Mouse (Mus musculus) liver, adult 2 months (tissue): Measurements from ENCODE around the gene Dpm3. TPM values are rescaled to one million over a fixed set of nuclear protein-coding genes. Genes with fewer than 3 reads are reported as not detected.

Source experiments
- DNase-seq: peaks from one replicate; pipeline ENCODE4 v3.0.0-alpha.2; 2011; ENCODE audit warnings: low read depth, low spot score; ENCODE audit errors: extremely low read depth
- H3K27ac ChIP-seq: fragments of 200-500 bp; replicated peaks from 2 replicates; pipeline ENCODE4 v1.5.1; 2012; ENCODE audit warnings: low read depth, mild to moderate bottlenecking, control low read depth, inconsistent platforms, low read length; ENCODE audit not compliant: insufficient read depth
- H3K27me3 ChIP-seq: fragments of 200-500 bp; 2 replicates; pipeline ENCODE4 v1.6.1; 2012; ENCODE audit warnings: mild to moderate bottlenecking, moderate library complexity, low read length, inconsistent platforms; ENCODE audit not compliant: control insufficient read depth, insufficient read depth
- H3K36me3 ChIP-seq: fragments of 200-500 bp; 2 replicates; pipeline ENCODE4 v1.6.1; 2012; ENCODE audit warnings: low read length, inconsistent platforms; ENCODE audit not compliant: control insufficient read depth, insufficient read depth
- H3K4me1 ChIP-seq: fragments of 200-500 bp; 2 replicates; pipeline ENCODE4 v1.6.1; 2011; ENCODE audit warnings: low read length; ENCODE audit not compliant: control insufficient read depth, insufficient read depth
- H3K4me3 ChIP-seq: fragments of 200-500 bp; 2 replicates; pipeline ENCODE4 v1.5.1; 2011; ENCODE audit warnings: low read depth, mild to moderate bottlenecking, control low read depth, low read length, moderate library complexity; ENCODE audit not compliant: insufficient read depth
- H3K79me2 ChIP-seq: fragments of 200-500 bp; 2 replicates; pipeline ENCODE4 v1.6.1; 2012; ENCODE audit warnings: inconsistent platforms, mild to moderate bottlenecking, low read length, moderate library complexity; ENCODE audit not compliant: control insufficient read depth, insufficient read depth
- H3K9ac ChIP-seq: fragments of 200-500 bp; 2 replicates; pipeline ENCODE4 v1.6.1; 2012; ENCODE audit warnings: low read depth, mild to moderate bottlenecking, control low read depth, inconsistent platforms, low read length
- CTCF ChIP-seq: fragments of 200-500 bp; IDR thresholded peaks from 2 replicates; pipeline ENCODE4 v1.5.1; 2011; ENCODE audit warnings: low read depth, low read length, control low read depth
- POLR2A ChIP-seq: fragments of 200-500 bp; IDR thresholded peaks from 2 replicates; pipeline ENCODE4 v1.6.1; 2011; ENCODE audit warnings: low read length, control low read depth; ENCODE audit not compliant: insufficient read depth; ENCODE audit errors: extremely low read depth
- WGBS: fragments of 180-500 bp; shearing (Covaris S2); methylation state at CpG from one replicate; pipeline ENCODE4 v1.1.7; 2018; 5-methylcytosine and 5-hydroxymethylcytosine counted together
- polyA plus RNA-seq: library from polyadenylated mRNA; depleted of rRNA; stranded (reverse); fragments of >200 nt; gene quantifications from 2 replicates; pipeline ENCODE4 v1.2.3, GENCODE M21; 2012
- total RNA-seq: library from RNA; depleted of rRNA; stranded (reverse); fragments of >200 nt; gene quantifications from 2 replicates; pipeline ENCODE4 v1.2.3, GENCODE M21; 2014

Gene Dpm3
- total and polyA plus RNA-seq, 2 experiments, result 102 to 245 TPM

- H3K4me1 ChIP-seq, result peaks cover 17% of the 10 kb centered on the region
- no peaks in the 10 kb centered on the region; the same call in 1 of the 2 replicates for H3K79me2 ChIP-seq
- H3K27ac ChIP-seq, result peak overlapping the region; percentile 78
- no peaks in the 10 kb centered on the region for H3K36me3 ChIP-seq
- 5% methylated on average over 14 of the region's 14 CpGs for whole genome bisulfite sequencing
- H3K27me3 ChIP-seq, result no peaks in the 10 kb centered on the region
- peak; percentile 23; the same call in 1 of the 2 replicates for TF ChIP-seq CTCF
- TF ChIP-seq POLR2A, result no peak
- H3K4me3 ChIP-seq, result peak overlapping the region; percentile 57
- peak overlapping the region; percentile 66 for H3K9ac ChIP-seq
- DNase-seq, result peak; percentile 66
Measured at GRCm38 (mm10) chr3:89299499-89299898, 40.3 kb downstream of the Dpm3 start.

- 6% methylated on average over 1 of the region's 1 CpGs for WGBS
- H3K36me3 ChIP-seq, result no peaks in the 10 kb centered on the region
- no peaks in the 10 kb centered on the region; the same call in 1 of the 2 replicates for H3K79me2 ChIP-seq
- H3K4me3 ChIP-seq, result peak overlapping the region; percentile 57; the same call in 1 of the 2 replicates
- peaks cover 21% of the 10 kb centered on the region for H3K4me1 ChIP-seq
- peak; percentile 100 for DNase-seq
- H3K27ac ChIP-seq, result peak overlapping the region; percentile 78
- no peak overlapping the region for H3K9ac ChIP-seq
- TF ChIP-seq CTCF (no peak), POLR2A (no peak)
- no peaks in the 10 kb centered on the region for H3K27me3 ChIP-seq
Measured at GRCm38 (mm10) chr3:89300071-89300470, 40.9 kb downstream of the Dpm3 start.

- no peak overlapping the region for H3K9ac ChIP-seq
- TF ChIP-seq CTCF (0 out of 2 replicates have a peak, but pooled peaks have one; percentile 0), POLR2A (no peak)
- DNase-seq, result no peak
- H3K4me1 ChIP-seq, result peaks cover 24% of the 10 kb centered on the region
- peak overlapping the region; percentile 78 for H3K27ac ChIP-seq
- H3K27me3 ChIP-seq, result no peaks in the 10 kb centered on the region
- no peak overlapping the region for H3K4me3 ChIP-seq
- H3K79me2 ChIP-seq, result no peaks in the 10 kb centered on the region; the same call in 1 of the 2 replicates
- H3K36me3 ChIP-seq, result no peaks in the 10 kb centered on the region
- 57% methylated on average over 2 of the region's 2 CpGs for WGBS
Measured at GRCm38 (mm10) chr3:89300514-89300913, 41.4 kb downstream of the Dpm3 start.

GRCm38 (mm10) chr3:89304440-89304839 lies 45.3 kb downstream of the Dpm3 start:
- DNase-seq, result no peak
- H3K27me3 ChIP-seq, result no peaks in the 10 kb centered on the region
- no peaks in the 10 kb centered on the region for H3K36me3 ChIP-seq
- H3K27ac ChIP-seq, result peak overlapping the region; percentile 97
- peak overlapping the region; percentile 68 for H3K9ac ChIP-seq
- WGBS, result 72% methylated on average over 6 of the region's 6 CpGs
- TF ChIP-seq CTCF, result no peak
- H3K79me2 ChIP-seq, result no peaks in the 10 kb centered on the region; the same call in 1 of the 2 replicates
- H3K4me3 ChIP-seq, result no peak overlapping the region
- peaks cover 30% of the 10 kb centered on the region for H3K4me1 ChIP-seq

- Histone ChIP-seq H3K9ac (peak overlapping the region; percentile 68), H3K36me3 (no peaks in the 10 kb centered on the region), H3K79me2 (no peaks in the 10 kb centered on the region; the same call in 1 of the 2 replicates), H3K4me3 (no peak overlapping the region), H3K27me3 (no peaks in the 10 kb centered on the region), H3K4me1 (peaks cover 30% of the 10 kb centered on the region), H3K27ac (peak overlapping the region; percentile 97)
- DNase-seq, result no peak
- 22% methylated on average over 4 of the region's 4 CpGs for WGBS
- TF ChIP-seq CTCF (no peak), POLR2A (no peak)
Measured at GRCm38 (mm10) chr3:89305105-89305504, 45.9 kb downstream of the Dpm3 start.

GRCm38 (mm10) chr3:89305551-89306325 lies 46.6 kb downstream of the Dpm3 start:
- H3K27ac ChIP-seq, result peak overlapping the region; percentile 98
- H3K9ac ChIP-seq, result peak overlapping the region; percentile 68
- H3K27me3 ChIP-seq, result no peaks in the 10 kb centered on the region
- H3K4me3 ChIP-seq, result no peak overlapping the region
- H3K79me2 ChIP-seq, result no peaks in the 10 kb centered on the region; the same call in 1 of the 2 replicates
- H3K4me1 ChIP-seq, result peaks cover 30% of the 10 kb centered on the region
- TF ChIP-seq POLR2A (0 out of 2 replicates have a peak, but pooled peaks have one; percentile 29), CTCF (no peak)
- no peaks in the 10 kb centered on the region for H3K36me3 ChIP-seq
- 21% methylated on average over 8 of the region's 8 CpGs for WGBS
- peak; percentile 98 for DNase-seq
